Mouse (Mus musculus) C2C12 (cell line): ENCODE measurements around the gene Hyou1.

Experiments used
- CEBPB ChIP-seq: IDR thresholded peaks from one replicate; pipeline ENCODE4 v1.6.1; 2011; ENCODE audit warnings: low read depth, mild to moderate bottlenecking, control low read depth, moderate library complexity
- CTCF ChIP-seq: IDR thresholded peaks from one replicate; pipeline ENCODE4 v1.5.1; 2011; ENCODE audit not compliant: control insufficient read depth, insufficient read depth, insufficient read length
- MAX ChIP-seq: IDR thresholded peaks from one replicate; pipeline ENCODE4 v1.6.1; 2011; ENCODE audit warnings: mild to moderate bottlenecking, control low read depth
- MYOD1 ChIP-seq: IDR thresholded peaks from one replicate; pipeline ENCODE4 v1.6.1; 2011; ENCODE audit warnings: low read depth; ENCODE audit not compliant: control insufficient read depth, insufficient read length
- USF1 ChIP-seq: IDR thresholded peaks from one replicate; pipeline ENCODE4 v1.6.1; 2011; ENCODE audit warnings: low read depth, mild to moderate bottlenecking, control low read depth, moderate library complexity

DNA sequence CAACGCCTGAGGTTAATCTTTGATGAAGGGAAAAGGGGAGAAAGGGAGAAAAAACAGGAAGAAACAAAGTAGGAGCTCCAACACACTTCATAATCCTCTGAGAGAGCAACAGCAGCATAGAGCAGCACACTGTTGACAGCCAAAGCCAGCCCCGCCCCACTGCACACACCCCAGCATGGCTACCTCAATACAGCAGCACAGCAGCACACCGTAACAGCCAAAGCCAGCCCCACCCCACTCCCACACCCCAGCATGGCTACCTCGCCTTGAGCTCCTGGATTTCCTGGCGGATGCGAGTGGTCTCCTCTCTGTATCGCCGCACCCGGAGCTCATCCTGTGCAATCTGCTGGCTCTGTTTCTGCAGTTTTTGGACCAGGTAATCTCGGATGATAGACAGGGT, 27.0 kb upstream of the Hyou1 start:
- TF ChIP-seq CTCF = no peak
- no peak for TF ChIP-seq CEBPB
- TF ChIP-seq USF1 = no peak
- no peak for TF ChIP-seq MAX
- no peak for TF ChIP-seq MYOD1
